Mouse (Mus musculus) limb, embryonic 14.5 days (tissue): ENCODE results near the gene Acox2. TPM values are rescaled to one million over a fixed set of nuclear protein-coding genes. Genes with fewer than 3 reads are reported as not detected.

Experiments
- ATAC-seq: fragments of 200-750 bp; cut with Nextera tagmentation; 2 replicates; pipeline ENCODE4 v1.8.0; 2017; ENCODE audit warnings: low read depth, moderate number of reproducible peaks, moderate TSS enrichment; ENCODE audit not compliant: low FRiP score
- DNase-seq: peaks from one replicate; pipeline ENCODE4 v3.0.0-alpha.2; 2015; ENCODE audit warnings: low spot score
- H3K27ac ChIP-seq: fragments of 300-500 bp; sonication (generic); replicated peaks from 2 replicates; pipeline ENCODE4 v1.5.1; 2014; ENCODE audit warnings: low read depth, mild to moderate bottlenecking, low read length, moderate library complexity, mixed read lengths
- H3K27me3 ChIP-seq: fragments of 300-500 bp; sonication (generic); 2 replicates; pipeline ENCODE4 v1.6.1; 2014; ENCODE audit warnings: low read length, mixed read lengths; ENCODE audit not compliant: control insufficient read depth, insufficient read depth
- H3K36me3 ChIP-seq: fragments of 300-500 bp; sonication (generic); 2 replicates; pipeline ENCODE4 v1.6.1; 2014; ENCODE audit warnings: mild to moderate bottlenecking, low read length, moderate library complexity, mixed read lengths; ENCODE audit not compliant: control insufficient read depth, insufficient read depth
- H3K4me1 ChIP-seq: fragments of 300-500 bp; sonication (generic); 2 replicates; pipeline ENCODE4 v1.6.1; 2014; ENCODE audit warnings: antibody characterized with exemption, low read length, mixed read lengths; ENCODE audit not compliant: control insufficient read depth, insufficient read depth
- H3K4me2 ChIP-seq: fragments of 300-500 bp; sonication (generic); replicated peaks from 2 replicates; pipeline ENCODE4 v1.6.1; 2014; ENCODE audit warnings: low read depth, mild to moderate bottlenecking, low read length, moderate library complexity; ENCODE audit not compliant: severe bottlenecking
- H3K4me3 ChIP-seq: fragments of 300-500 bp; sonication (generic); replicated peaks from 2 replicates; pipeline ENCODE4 v1.5.1; 2014; ENCODE audit warnings: low read length
- H3K9ac ChIP-seq: fragments of 300-500 bp; sonication (generic); 2 replicates; pipeline ENCODE4 v1.6.1; 2014; ENCODE audit warnings: mild to moderate bottlenecking, low read depth, low read length, moderate library complexity; ENCODE audit not compliant: severe bottlenecking
- H3K9me3 ChIP-seq: fragments of 300-500 bp; sonication (generic); 2 replicates; pipeline ENCODE4 v1.6.1; 2016; ENCODE audit warnings: low read length; ENCODE audit not compliant: control insufficient read depth
- POLR2A ChIP-seq: fragments of 200-500 bp; IDR thresholded peaks from 2 replicates; pipeline ENCODE4 v1.8.0; 2012; ENCODE audit warnings: inconsistent platforms, mild to moderate bottlenecking, moderate library complexity, borderline replicate concordance; ENCODE audit not compliant: insufficient read depth, insufficient read length; ENCODE audit errors: extremely low read depth
- WGBS: fragments of 180-500 bp; shearing (Covaris S2); extraction: QIAGEN DNeasy Blood & Tissue Kit; methylation state at CpG from one replicate; pipeline ENCODE4 v1.1.7; 2014; 5-methylcytosine and 5-hydroxymethylcytosine counted together
- polyA plus RNA-seq, 2 experiments: library from polyadenylated mRNA; depleted of rRNA in 1 of 2; stranded (reverse) in 1 of 2; unstranded in 1 of 2; fragments of >200 nt; fragmentation: Nextera tagmentation in 1 of 2; extraction: Ambion mirVana in 1 of 2; gene quantifications; 2 replicates each; pipeline versions ENCODE4 v1.2.1 to v1.2.3; 2012 to 2014

The Acox2 gene
- polyA plus RNA-seq, 2 experiments, result 0.41 TPM; not detected in 1

GRCm38 (mm10) chr14:8264378-8264777 lies 5.2 kb upstream of the Acox2 start:
- H3K9ac ChIP-seq, result no peak overlapping the region
- H3K4me1 ChIP-seq, result no peaks in the 10 kb centered on the region
- no peak overlapping the region for H3K4me3 ChIP-seq
- H3K27me3 ChIP-seq, result no peaks in the 10 kb centered on the region
- no peak for DNase-seq
- TF ChIP-seq POLR2A, result no peak
- no peak for ATAC-seq
- H3K9me3 ChIP-seq, result no peaks in the 10 kb centered on the region
- H3K27ac ChIP-seq, result no peak overlapping the region
- H3K4me2 ChIP-seq, result no peak overlapping the region
- no peaks in the 10 kb centered on the region for H3K36me3 ChIP-seq
- 98% methylated on average over 1 of the region's 1 CpGs for WGBS

GRCm38 (mm10) chr14:8262242-8262641 lies 3.1 kb upstream of the Acox2 start:
- Histone ChIP-seq H3K9ac (no peak overlapping the region), H3K4me1 (no peaks in the 10 kb centered on the region), H3K4me2 (no peak overlapping the region), H3K4me3 (no peak overlapping the region), H3K27me3 (no peaks in the 10 kb centered on the region), H3K9me3 (no peaks in the 10 kb centered on the region), H3K36me3 (no peaks in the 10 kb centered on the region), H3K27ac (no peak overlapping the region)
- WGBS, result 45% methylated on average over 1 of the region's 1 CpGs
- no peak for ATAC-seq
- no peak for TF ChIP-seq POLR2A
- no peak for DNase-seq

GRCm38 (mm10) chr14:8260214-8260613 lies 1.1 kb upstream of the Acox2 start:
- no peak for DNase-seq
- Histone ChIP-seq H3K4me2 (no peak overlapping the region), H3K9ac (no peak overlapping the region), H3K27ac (no peak overlapping the region), H3K27me3 (no peaks in the 10 kb centered on the region), H3K4me1 (no peaks in the 10 kb centered on the region), H3K4me3 (no peak overlapping the region), H3K36me3 (no peaks in the 10 kb centered on the region), H3K9me3 (no peaks in the 10 kb centered on the region)
- 67% methylated on average over 5 of the region's 5 CpGs for WGBS
- no peak for TF ChIP-seq POLR2A
- ATAC-seq, result no peak

- Histone ChIP-seq H3K36me3 (no peaks in the 10 kb centered on the region), H3K4me3 (no peak overlapping the region), H3K27ac (no peak overlapping the region), H3K9ac (no peak overlapping the region), H3K27me3 (no peaks in the 10 kb centered on the region), H3K4me2 (no peak overlapping the region), H3K4me1 (no peaks in the 10 kb centered on the region), H3K9me3 (no peaks in the 10 kb centered on the region)
- no peak for DNase-seq
- 75% methylated on average over 3 of the region's 3 CpGs for WGBS
- no peak for ATAC-seq
- TF ChIP-seq POLR2A, result no peak
Observed at GRCm38 (mm10) chr14:8258752-8259151, 401 bp downstream of the Acox2 start.

- H3K4me1 ChIP-seq, result no peaks in the 10 kb centered on the region
- TF ChIP-seq POLR2A, result no peak
- 58% methylated on average over 3 of the region's 3 CpGs for WGBS
- H3K4me3 ChIP-seq, result no peak overlapping the region
- no peaks in the 10 kb centered on the region for H3K27me3 ChIP-seq
- no peak overlapping the region for H3K27ac ChIP-seq
- no peaks in the 10 kb centered on the region for H3K9me3 ChIP-seq
- no peak for DNase-seq
- no peak overlapping the region for H3K4me2 ChIP-seq
- no peak overlapping the region for H3K9ac ChIP-seq
- ATAC-seq, result no peak
- H3K36me3 ChIP-seq, result no peaks in the 10 kb centered on the region
Observed at GRCm38 (mm10) chr14:8258335-8258627, 872 bp downstream of the Acox2 start.
